17 mouse cellular contexts compared by ENCODE assay signal in the genomic region with DNA sequence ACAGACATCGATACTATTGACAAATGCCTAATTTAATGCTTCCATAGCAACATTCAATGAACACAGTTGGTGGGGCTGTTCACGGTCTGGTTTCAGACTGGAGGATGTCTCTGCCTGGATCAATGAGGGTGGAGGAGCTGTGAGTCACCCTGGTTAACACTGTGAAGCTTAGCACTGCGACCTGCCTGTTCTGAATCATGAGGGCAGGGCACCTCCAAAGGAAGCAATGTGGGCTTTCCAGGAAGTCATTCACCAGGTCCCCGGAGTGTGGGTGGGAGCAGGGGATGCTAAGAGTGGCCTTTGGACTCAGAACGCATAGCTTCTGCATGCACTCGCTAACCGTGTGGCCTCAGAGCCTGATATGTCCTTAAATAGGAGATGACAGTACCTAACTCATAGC. TPM values are rescaled to one million over a fixed set of nuclear protein-coding genes. Genes with fewer than 3 reads are reported as not detected.
DNase-seq lines count a peak whose midpoint lies in the region; ATAC-seq lines count a peak whose summit lies in the region.
"Had no signal": no experiment of that assay in that cellular context is flagged by ENCODE, and none has a peak within 500 bp of the region (broad histone marks: within the 10 kb centered on the region; RNA-seq: fewer than 3 reads in every experiment).

No protein-coding gene starts in this region.

- no peaks in the 10 kb centered on the region for H3K36me3 ChIP-seq in stomach, embryonic 14.5 days (ENCODE audit: control insufficient read depth, insufficient read depth, low read length)
- H3K36me3 ChIP-seq: embryonic facial prominence, embryonic 13.5 days; forebrain, embryonic 10.5 days had no signal

- H3K27me3 ChIP-seq in stomach, embryonic 14.5 days (ENCODE audit: control insufficient read depth, insufficient read depth, low read length), result no peaks in the 10 kb centered on the region
- H3K27me3 ChIP-seq: embryonic facial prominence, embryonic 13.5 days had no signal

- no peak overlapping the region for H3K4me3 ChIP-seq in stomach, embryonic 14.5 days (ENCODE audit: low read depth, low read length)
- H3K4me3 ChIP-seq: embryonic facial prominence, embryonic 13.5 days; forebrain, embryonic 10.5 days had no signal

- peak; percentile 86 for DNase-seq in 416B (ENCODE audit: low read depth)
- DNase-seq in embryo, embryonic 9.5 days (ENCODE audit: extremely low spot score), result no peak
- DNase-seq in embryo, embryonic 10.5 days (ENCODE audit: low spot score), result no peak
- no peak for DNase-seq in spleen, adult 18-20 months
- DNase-seq: cerebellum, postnatal 36 days; gastrocnemius, postnatal 25 days; heart, postnatal 4 days; kidney, adult 11 months; lung, postnatal 10 days; right cerebral cortex, adult 18-20 months had no signal

- WGBS in stomach, embryonic 14.5 days, result 68% methylated on average over 7 of the region's 7 CpGs

- no peaks in the 10 kb centered on the region for H3K4me1 ChIP-seq in stomach, embryonic 14.5 days (ENCODE audit: control insufficient read depth, insufficient read depth, low read length)

- no peak overlapping the region for H3K27ac ChIP-seq in stomach, embryonic 14.5 days (ENCODE audit: low read length)
- H3K27ac ChIP-seq: embryonic facial prominence, embryonic 13.5 days; forebrain, embryonic 10.5 days; liver, embryonic 14.5 days had no signal

- H3K9ac ChIP-seq in stomach, embryonic 14.5 days (replicated peaks; ENCODE audit: low read depth, low read length), result no peak overlapping the region
- H3K9ac ChIP-seq: embryonic facial prominence, embryonic 13.5 days; liver, embryonic 14.5 days had no signal

- H3K9me3 ChIP-seq in stomach, embryonic 14.5 days (ENCODE audit: control insufficient read depth, low read depth, low read length), result no peaks in the 10 kb centered on the region
- H3K9me3 ChIP-seq: embryonic facial prominence, embryonic 13.5 days had no signal

- peak; percentile 57 for ATAC-seq in CD4-positive, CD25-positive, alpha-beta regulatory T cell, adult 4 months
- peak; percentile 57 for ATAC-seq in inflammation-experienced regulatory T-cells, adult 6 months
- peak; percentile 68 for ATAC-seq in stomach, embryonic 14.5 days (ENCODE audit: insufficient number of reproducible peaks, insufficient read depth, low FRiP score, low read depth)

- H3K4me2 ChIP-seq in stomach, embryonic 14.5 days (replicated peaks; ENCODE audit: low read depth, low read length), result no peak overlapping the region
- H3K4me2 ChIP-seq: embryonic facial prominence, embryonic 13.5 days; heart, embryonic 11.5 days had no signal

RNA-seq across cellular contexts. Expression of gene Gm9887, which starts 44.5 kb away (rescaled TPM):
- under 1 TPM in 1 of 2 experiments, not detected in 1; 0.54 TPM for polyA plus RNA-seq in CD4-positive, CD25-positive, alpha-beta regulatory T cell, adult 4 months (2017; shearing (Covaris generic))
- not detected for polyA plus RNA-seq in inflammation-experienced regulatory T-cells, adult 6 months (2017; shearing (Covaris generic))
- 0.74 and 2.2 TPM in 2 replicates for polyA plus RNA-seq in stomach, embryonic 14.5 days (2014; fragmentation: Nextera tagmentation; extraction: Ambion mirVana)

RNA-seq across cellular contexts. Expression of gene Arf6, which starts 44.8 kb away (rescaled TPM):
- 10 to 100 TPM; 27.8 to 79.0 TPM for polyA plus RNA-seq in CD4-positive, CD25-positive, alpha-beta regulatory T cell, adult 4 months (2017; shearing (Covaris generic))
- polyA plus RNA-seq in inflammation-experienced regulatory T-cells, adult 6 months (2017; shearing (Covaris generic)), result 10 to 100 TPM; 40.5 to 93.3 (median 88.9) TPM
- polyA plus RNA-seq in stomach, embryonic 14.5 days (2014; fragmentation: Nextera tagmentation; extraction: Ambion mirVana), result 57.1 and 63.8 TPM in 2 replicates

RNA-seq across cellular contexts. Expression of gene Nemf, which starts 59.8 kb away (rescaled TPM):
- 100 to 1,000 TPM; 163 to 169 TPM for polyA plus RNA-seq in CD4-positive, CD25-positive, alpha-beta regulatory T cell, adult 4 months (2017; shearing (Covaris generic))
- polyA plus RNA-seq in inflammation-experienced regulatory T-cells, adult 6 months (2017; shearing (Covaris generic)), result 100 to 1,000 TPM; 135 to 198 (median 180) TPM
- polyA plus RNA-seq in stomach, embryonic 14.5 days (2014; fragmentation: Nextera tagmentation; extraction: Ambion mirVana), result 99.9 and 114 TPM in 2 replicates
